Mouse (Mus musculus) left cerebral cortex, adult 2 months (tissue): Measurements from ENCODE around the gene Pcolce. TPM values are rescaled to one million over a fixed set of nuclear protein-coding genes. Genes with fewer than 3 reads are reported as not detected.

Experiments
- DNase-seq, 2 experiments: peaks; one replicate each; pipeline ENCODE4 v3.0.0; 2021 to 2022; ENCODE audit warnings: low spot score in 2 of 2, mixed read lengths in 1 of 2; ENCODE audit errors: extremely low spot score in 1 of 2
- H3K27ac ChIP-seq: fragments of 200-600 bp; 2 replicates; pipeline ENCODE4 v1.8.1; 2022
- H3K4me3 ChIP-seq: fragments of 200-600 bp; 2 replicates; pipeline ENCODE4 v1.8.1; 2022
- CTCF ChIP-seq: fragments of 200-600 bp; IDR thresholded peaks from 2 replicates; pipeline ENCODE4 v1.8.1; 2022; ENCODE audit warnings: antibody characterized with exemption, mild to moderate bottlenecking, moderate library complexity
- intact Hi-C: fragments of 180-260 bp; cut with DNase I; formaldehyde crosslinking; loops from one replicate; pipeline ENCODE4 v1.15.1; 2025
- total RNA-seq, 2 experiments: library from RNA; stranded (reverse); gene quantifications; 2 replicates each; pipeline ENCODE4 v1.2.3; 2021

Gene Pcolce
- total RNA-seq, 2 experiments from 2014 or later = 9.6 to 11.2 TPM

DNA sequence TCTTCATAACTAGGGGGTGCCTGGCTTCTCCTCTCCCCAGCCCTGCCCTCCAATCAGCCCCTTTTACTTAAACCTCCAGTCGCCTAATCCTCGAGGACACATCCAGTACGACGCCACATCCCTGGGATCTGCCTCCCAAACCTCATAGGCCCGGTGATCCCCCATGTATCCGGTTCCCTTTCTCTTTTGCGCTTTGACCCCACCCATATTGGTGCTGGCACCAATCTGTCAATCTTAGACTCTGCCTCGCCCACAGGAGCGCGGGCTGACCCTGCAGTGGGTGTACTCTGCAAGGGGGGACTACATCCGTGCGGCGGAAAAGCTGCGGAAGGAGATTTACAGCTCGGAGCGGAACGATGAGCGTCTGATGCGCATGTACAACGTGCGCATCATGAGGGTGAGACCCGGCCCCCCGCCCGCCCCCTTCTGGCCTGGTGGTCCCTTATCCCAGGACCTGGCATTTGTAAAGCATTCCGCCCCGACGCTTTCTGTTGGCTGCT, 29.9 kb downstream of the Pcolce start:
- intact Hi-C loops = no loop called here
- H3K4me3 ChIP-seq = peak overlapping the region; percentile 29
- DNase-seq = peak; percentile 50 to 64
- no peak; the same call in 1 of the 2 replicates for TF ChIP-seq CTCF
- no peak overlapping the region for H3K27ac ChIP-seq

GRCm38 (mm10) chr5:137582702-137583101, 30.9 kb downstream of the Pcolce start:
- no peak overlapping the region for H3K4me3 ChIP-seq
- no peak overlapping the region for H3K27ac ChIP-seq
- intact Hi-C loops = no loop called here
- no peak for TF ChIP-seq CTCF
- no peak for DNase-seq

DNA sequence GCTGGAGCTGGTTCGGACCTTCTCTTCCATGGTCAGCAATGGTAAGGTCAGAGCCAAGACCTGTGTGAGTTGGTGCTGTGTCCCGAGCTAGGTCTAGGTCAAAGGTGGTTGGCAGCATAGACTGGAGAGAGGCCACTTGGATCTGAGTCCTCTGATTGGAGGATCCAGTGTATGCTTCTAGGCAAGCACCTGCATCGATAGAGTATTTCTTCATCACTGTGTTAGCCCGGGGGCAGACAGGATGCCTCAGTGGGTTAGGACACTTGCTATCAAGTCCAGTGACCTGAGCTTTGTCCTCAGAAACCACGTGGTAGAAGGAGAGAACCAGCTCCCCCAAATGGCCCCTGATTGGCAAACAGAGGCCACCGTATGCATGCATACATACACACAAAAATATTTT, 33.3 kb downstream of the Pcolce start:
- H3K4me3 ChIP-seq = no peak overlapping the region
- intact Hi-C loops = no loop called here
- TF ChIP-seq CTCF = no peak
- no peak overlapping the region for H3K27ac ChIP-seq
- no peak for DNase-seq

DNA sequence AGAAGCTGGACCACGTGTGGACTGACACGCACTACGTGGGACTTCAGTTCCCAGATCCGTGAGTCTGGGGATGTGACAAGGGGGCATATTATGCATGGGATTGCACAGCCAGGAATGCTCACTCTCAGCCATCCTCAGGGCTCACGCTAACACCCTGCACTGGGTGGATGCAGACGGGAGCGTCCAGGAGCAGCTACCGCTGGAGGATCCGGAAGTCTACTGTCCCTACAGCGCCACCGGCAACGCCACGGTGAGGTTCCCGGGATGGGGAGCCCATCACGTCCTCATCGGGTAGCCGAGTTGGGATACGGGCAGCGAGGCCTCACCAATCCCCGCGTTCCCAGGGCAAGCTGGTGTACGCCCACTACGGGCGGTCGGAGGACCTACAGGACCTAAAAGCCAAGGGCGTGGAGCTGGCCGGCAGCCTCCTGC, 39.1 kb downstream of the Pcolce start:
- H3K27ac ChIP-seq = peak overlapping the region; percentile 4; the same call in 1 of the 2 replicates
- H3K4me3 ChIP-seq = peak overlapping the region; percentile 42
- peak in 1 of 2 experiments; percentile 64 for DNase-seq
- intact Hi-C loops = loop anchor here (10.0 kb wide), 1 partner anchor 60 kb away; the partner anchor contains the start of gene Gigyf1
- TF ChIP-seq CTCF = peak; percentile 45

DNA sequence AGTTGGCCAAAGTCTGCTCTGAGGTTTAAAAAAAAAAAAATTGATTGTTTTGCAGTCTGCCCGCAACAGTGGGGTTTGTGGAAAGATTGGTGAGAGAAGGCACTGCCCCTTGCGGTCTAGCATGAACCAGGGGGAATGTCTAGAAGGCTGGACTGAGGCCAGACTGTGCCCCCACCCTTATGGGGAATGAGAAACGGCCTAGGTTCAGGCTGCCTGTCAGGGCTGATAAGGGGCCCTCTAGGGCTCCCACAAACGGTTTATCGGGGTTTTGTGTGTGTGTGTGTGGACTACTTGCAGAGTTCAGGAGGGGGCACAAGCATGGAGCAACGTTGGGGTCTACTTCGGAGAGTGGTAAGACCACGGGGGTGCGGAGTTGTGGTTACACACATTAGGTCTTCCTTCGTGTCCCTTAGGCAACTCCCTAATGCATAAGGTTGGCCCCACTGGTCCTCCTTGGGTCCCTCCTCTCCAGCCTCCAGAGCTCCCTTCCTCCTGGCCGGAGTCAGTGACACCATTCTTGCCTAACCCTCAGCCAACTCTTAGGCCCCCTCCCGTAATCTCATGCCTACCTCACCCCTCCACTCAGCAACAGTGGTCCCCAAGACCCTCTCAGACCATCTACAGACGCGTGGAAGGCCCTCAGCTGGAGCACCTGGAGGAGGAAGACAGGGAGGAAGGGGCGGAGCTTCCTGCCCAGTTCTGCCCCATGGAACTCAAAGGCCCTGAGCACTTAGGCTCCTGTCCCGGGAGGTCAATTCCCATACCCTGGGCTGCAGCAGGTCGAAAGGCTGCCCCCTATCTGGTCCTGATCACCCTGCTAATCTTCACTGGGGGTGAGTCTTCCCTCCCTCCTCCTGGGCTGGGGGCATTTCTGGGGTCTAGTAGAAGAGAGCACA, 42.6 kb downstream of the Pcolce start:
- no peak for TF ChIP-seq CTCF
- H3K27ac ChIP-seq = no peak overlapping the region
- DNase-seq = no peak
- no peak overlapping the region for H3K4me3 ChIP-seq
- intact Hi-C loops = loop anchor here (10.0 kb wide), 1 partner anchor 56 kb away; the partner anchor contains the start of gene Gigyf1

DNA sequence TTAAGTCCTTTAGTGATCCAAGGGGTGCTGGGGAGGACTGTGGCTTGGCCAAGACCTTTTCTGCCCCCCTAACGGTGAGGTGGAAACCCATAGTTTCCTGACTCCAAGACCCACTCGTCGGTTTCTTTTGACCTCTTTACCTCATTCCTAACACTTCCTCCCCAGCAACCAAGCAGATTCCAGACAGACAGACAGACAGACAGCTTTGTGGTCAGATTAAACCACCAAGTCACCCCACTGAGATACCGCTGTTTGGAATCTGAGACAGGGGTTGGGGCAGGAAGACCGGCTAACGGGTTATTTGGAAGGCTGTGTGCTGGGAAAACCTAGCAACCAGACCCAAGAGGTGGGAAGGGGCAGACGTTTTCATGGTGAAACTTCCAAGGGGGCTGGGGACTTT, 43.4 kb downstream of the Pcolce start:
- H3K4me3 ChIP-seq = no peak overlapping the region
- no peak for TF ChIP-seq CTCF
- intact Hi-C loops = loop anchor here (10.0 kb wide), 1 partner anchor 55 kb away; the partner anchor contains the start of gene Gigyf1
- no peak for DNase-seq
- H3K27ac ChIP-seq = no peak overlapping the region

DNA sequence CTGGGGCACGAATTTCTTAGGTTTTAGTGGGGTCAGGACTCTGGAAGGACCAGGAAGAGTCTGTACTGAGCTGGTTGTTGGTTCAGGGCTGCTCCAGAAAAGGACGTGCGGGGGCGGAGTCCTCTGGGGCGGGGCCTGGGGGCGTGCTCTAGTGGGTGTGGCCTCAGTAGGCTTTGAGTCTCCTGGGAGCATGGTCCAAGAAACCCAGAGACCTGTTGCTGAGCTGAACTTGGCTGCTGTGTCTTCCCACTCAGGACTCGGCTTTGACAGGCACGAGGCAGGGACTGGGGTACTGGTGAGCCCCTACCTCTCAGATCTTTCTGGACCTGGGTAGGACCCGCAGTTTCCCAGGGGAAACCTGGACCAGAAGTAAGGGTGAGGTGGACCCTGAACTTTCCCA, 43.9 kb downstream of the Pcolce start, which contains the start of gene Tfr2:
Gene Tfr2 (plus strand): TSS at position 176 of the 400 bp plus-strand sequence.
- no peak for TF ChIP-seq CTCF
- no peak for DNase-seq
- no peak within 1 kb of the TSS for H3K4me3 ChIP-seq
- intact Hi-C loops = loop anchor here (10.0 kb wide), 1 partner anchor 55 kb away; the partner anchor contains the start of gene Gigyf1
- no peak within 1 kb of the TSS for H3K27ac ChIP-seq

DNA sequence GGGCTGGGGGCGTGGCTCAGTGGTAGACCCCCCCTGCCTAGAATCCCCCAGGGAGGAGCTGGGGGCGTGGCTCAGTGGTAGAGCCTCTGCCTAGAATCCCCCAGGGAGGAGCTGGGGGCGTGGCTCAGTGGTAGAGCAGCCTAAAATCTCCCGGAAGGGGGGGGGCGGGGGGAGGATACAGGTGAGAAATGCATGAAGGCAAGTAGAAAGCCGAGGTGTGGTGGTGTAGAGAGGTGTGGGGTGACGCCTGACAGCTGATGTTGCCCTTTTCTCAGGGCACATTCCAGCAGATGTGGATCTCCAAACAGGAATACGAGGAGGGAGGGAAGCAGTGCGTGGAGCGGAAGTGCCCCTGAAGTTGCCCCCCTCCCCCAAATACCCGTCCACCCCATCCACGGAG, 44.6 kb downstream of the Pcolce start:
- no peak overlapping the region for H3K4me3 ChIP-seq
- intact Hi-C loops = no loop called here
- no peak for DNase-seq
- TF ChIP-seq CTCF = no peak
- H3K27ac ChIP-seq = no peak overlapping the region

- no peak overlapping the region for H3K4me3 ChIP-seq
- no peak for DNase-seq
- intact Hi-C loops = no loop called here
- TF ChIP-seq CTCF = no peak
- H3K27ac ChIP-seq = no peak overlapping the region
Measured at GRCm38 (mm10) chr5:137568223-137568798, 45.3 kb downstream of the Pcolce start.

- Histone ChIP-seq H3K4me3 (no peak overlapping the region), H3K27ac (no peak overlapping the region)
- intact Hi-C loops = no loop called here
- DNase-seq = no peak
- TF ChIP-seq CTCF = no peak
Measured at GRCm38 (mm10) chr5:137566416-137566815, 47.2 kb downstream of the Pcolce start.

GRCm38 (mm10) chr5:137565744-137566143, 47.8 kb downstream of the Pcolce start:
- TF ChIP-seq CTCF = no peak
- DNase-seq = no peak
- Histone ChIP-seq H3K27ac (no peak overlapping the region), H3K4me3 (no peak overlapping the region)
- intact Hi-C loops = no loop called here

DNA sequence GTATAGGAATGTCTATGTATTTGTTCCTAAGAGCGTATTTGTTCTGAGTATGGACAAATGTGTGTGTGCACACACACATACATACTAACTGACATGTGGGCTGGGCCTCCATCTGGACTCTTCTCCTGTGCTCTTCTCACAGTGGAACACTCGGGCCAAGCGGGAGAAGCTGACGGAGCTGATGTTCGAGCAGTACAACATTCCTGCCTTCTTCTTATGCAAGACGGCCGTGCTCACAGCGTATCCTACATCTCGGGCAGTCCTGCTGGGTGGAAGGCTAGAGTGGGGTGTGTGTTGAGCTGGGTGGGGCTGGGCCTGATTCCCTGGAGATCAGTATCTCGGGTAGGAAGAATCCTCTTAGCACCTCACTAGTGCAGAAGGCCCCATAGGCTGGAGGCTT, 50.6 kb downstream of the Pcolce start:
- DNase-seq = peak in 1 of 2 experiments; percentile 47
- intact Hi-C loops = no loop called here
- TF ChIP-seq CTCF = no peak
- H3K27ac ChIP-seq = peak overlapping the region; percentile 28; the same call in 1 of the 2 replicates
- H3K4me3 ChIP-seq = no peak overlapping the region
